Mouse (Mus musculus): ENCODE measurements around the gene Tacr2.

- TF ChIP-seq CTCF (IDR thresholded peaks at IDR 0.05; ENCODE audit: extremely low read depth, insufficient read length, insufficient replicate concordance, low read depth, low read length) (no peak), POLR2A (IDR thresholded peaks at IDR 0.05; ENCODE audit: low read depth, low read length) (no peak)
Measured at GRCm38 (mm10) chr10:62217196-62217595, 35.0 kb upstream of the Tacr2 start.

Data from small intestine, adult 2 months (tissue).